In the genomic region with DNA sequence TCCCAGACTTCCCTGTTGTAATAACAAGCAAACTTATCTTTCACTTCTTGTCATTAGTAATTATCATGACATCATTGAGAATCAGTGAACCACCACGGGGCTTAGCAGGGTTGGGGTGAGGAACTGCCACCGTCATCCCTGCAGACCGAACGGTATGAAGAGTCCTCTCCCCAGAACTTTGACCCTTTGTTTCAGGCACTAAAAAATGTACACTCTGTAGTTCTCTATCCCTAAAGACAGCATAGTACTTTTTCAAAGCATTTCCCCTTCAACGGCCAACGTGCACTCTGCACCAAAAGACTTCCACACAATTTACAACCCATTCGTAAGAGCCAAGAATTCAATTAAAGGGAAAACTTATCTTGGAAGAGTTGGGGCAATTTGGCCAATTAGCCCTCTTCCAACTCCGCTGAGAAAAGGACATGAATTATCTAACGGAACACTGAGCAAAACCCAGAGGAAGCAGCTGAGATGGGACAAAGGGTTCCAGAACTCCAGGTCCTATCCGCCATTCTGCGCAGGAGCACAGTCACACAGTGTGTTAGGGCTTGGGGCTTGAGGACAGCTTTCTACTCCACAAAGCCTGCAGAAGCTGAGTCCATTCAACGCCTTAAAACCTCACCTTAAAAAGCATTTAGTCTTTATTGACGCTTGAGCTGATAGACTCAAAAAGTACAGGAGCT, we compare ENCODE assay signal across 11 mouse cellular contexts.
"Had no signal": no experiment of that assay in that cellular context is flagged by ENCODE, and none has a peak within 500 bp of the region (broad histone marks: within the 10 kb centered on the region; RNA-seq: fewer than 3 reads in every experiment).

No protein-coding gene starts in this region.

- ATAC-seq: intestine, embryonic 15.5 days; lung, postnatal 0 days; midbrain, embryonic 13.5 days had no signal

- H3K36me3 ChIP-seq: intestine, embryonic 15.5 days; limb, embryonic 12.5 days; midbrain, embryonic 13.5 days; stomach, embryonic 15.5 days had no signal

- H3K27ac ChIP-seq: intestine, embryonic 15.5 days; layer of hippocampus, adult 2 months; limb, embryonic 12.5 days; liver, embryonic 14.5 days; midbrain, embryonic 13.5 days; stomach, embryonic 15.5 days had no signal

- H3K4me2 ChIP-seq: intestine, embryonic 15.5 days; limb, embryonic 12.5 days; midbrain, embryonic 13.5 days; stomach, embryonic 15.5 days had no signal

- H3K9me3 ChIP-seq: intestine, embryonic 15.5 days; limb, embryonic 12.5 days; midbrain, embryonic 13.5 days; stomach, embryonic 15.5 days had no signal

- H3K27me3 ChIP-seq: intestine, embryonic 15.5 days; limb, embryonic 12.5 days; midbrain, embryonic 13.5 days; stomach, embryonic 15.5 days had no signal

- DNase-seq: lung, adult 2 months; lung, postnatal 36 days; thymus, adult 2 months; thymus, postnatal 25 days had no signal

- H3K4me1 ChIP-seq: limb, embryonic 12.5 days; midbrain, embryonic 13.5 days had no signal

- H3K9ac ChIP-seq: intestine, embryonic 15.5 days; limb, embryonic 12.5 days; liver, embryonic 14.5 days; midbrain, embryonic 13.5 days; stomach, embryonic 15.5 days had no signal

- H3K4me3 ChIP-seq: intestine, embryonic 15.5 days; layer of hippocampus, adult 2 months; limb, embryonic 12.5 days; midbrain, embryonic 13.5 days; stomach, embryonic 15.5 days had no signal
